Mouse (Mus musculus) 3134 (cell line): ENCODE results near the gene Otol1.

ENCODE experiments used
- DNase-seq: peaks from one replicate; pipeline ENCODE4 v3.0.0-alpha.2; 2011; ENCODE audit warnings: low spot score; ENCODE audit not compliant: insufficient read length; ENCODE audit errors: extremely low read depth

The Otol1 gene

DNA sequence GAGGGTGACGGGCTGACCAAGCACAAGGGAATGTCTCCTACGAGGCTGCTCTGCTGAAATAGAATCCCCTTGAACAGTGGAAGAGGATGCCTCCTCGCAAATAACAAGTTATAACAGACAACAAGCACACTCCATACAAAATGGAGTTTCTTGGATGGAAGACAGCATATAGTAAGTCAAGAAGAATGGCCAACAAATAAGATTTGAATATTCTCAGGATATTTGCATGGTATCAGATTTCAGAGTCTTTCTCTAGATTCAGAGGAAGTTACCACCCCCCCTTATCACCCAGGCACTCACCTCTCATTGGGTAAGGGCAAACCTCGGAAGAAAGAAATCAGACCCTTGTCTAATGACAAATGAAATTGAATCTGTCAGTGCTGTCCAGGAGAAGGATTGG lies at the start of gene Otol1:
Otol1 (plus strand) TSS at position 301 of the 400 bp plus-strand sequence.
- DNase-seq: no peak

- no peak for DNase-seq
These were observed 45.2 kb upstream of the Otol1 start for GRCm38 (mm10) chr3:69962187-69962586.

GRCm38 (mm10) chr3:69971482-69972097 lies 35.8 kb upstream of the Otol1 start:
- DNase-seq: no peak

- no peak for DNase-seq
These were observed 29.3 kb upstream of the Otol1 start for GRCm38 (mm10) chr3:69978092-69978491.

GRCm38 (mm10) chr3:69993806-69994205 lies 13.6 kb upstream of the Otol1 start:
- no peak for DNase-seq

DNA sequence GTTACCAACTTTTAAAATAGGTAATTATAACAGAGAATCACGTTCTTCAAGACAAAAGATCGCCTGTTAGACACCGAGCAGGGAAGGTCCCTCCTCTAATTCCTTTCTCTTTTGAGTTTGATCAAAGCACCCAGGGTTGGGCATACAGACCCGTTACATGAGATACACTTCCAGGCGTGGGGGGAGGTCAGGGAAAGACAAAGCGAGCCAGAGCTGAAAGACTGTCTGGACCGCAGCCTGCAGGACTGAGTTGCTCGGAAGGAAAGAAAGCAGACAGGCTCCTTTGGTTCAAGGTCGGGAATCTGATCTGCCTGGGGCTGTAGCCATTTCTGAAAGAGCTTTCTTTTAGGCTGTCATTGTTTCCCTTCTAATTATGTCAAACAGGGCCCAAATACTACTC lies 5.9 kb upstream of the Otol1 start:
- DNase-seq: no peak

DNA sequence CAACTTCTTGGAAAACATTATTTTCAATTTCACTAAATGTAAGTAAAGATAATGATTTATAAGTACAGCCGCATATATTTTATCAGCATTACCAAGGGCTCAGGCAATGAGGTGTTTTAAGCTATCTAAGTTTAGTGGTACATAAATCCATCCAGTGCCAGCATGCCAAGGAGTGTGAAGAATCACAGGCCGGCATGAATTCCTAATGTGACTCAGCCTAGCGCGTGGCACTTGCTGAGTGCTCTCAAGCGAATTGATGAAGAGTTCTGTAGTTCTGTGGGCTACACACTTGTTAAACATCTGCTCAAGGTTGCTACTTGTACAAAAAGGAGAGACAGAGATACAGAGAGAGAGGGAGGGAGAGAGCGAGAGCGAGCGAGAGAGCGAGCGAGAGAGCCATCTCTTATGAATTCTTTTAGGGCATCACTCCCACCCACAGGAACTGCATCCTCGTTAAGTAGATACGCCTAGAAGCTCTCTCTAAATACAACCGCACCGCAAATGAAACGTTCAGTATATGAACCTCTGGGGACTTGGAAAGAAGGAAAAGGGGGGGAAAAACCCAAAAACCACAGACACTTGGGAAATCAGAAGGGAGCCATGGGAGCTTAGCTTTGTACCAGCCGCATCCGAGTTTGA lies 4.2 kb upstream of the Otol1 start:
- DNase-seq: no peak

GRCm38 (mm10) chr3:70003955-70004354 lies 3.5 kb upstream of the Otol1 start:
- DNase-seq: no peak

- no peak for DNase-seq
These were observed 3.0 kb upstream of the Otol1 start for GRCm38 (mm10) chr3:70004379-70004778.

DNA sequence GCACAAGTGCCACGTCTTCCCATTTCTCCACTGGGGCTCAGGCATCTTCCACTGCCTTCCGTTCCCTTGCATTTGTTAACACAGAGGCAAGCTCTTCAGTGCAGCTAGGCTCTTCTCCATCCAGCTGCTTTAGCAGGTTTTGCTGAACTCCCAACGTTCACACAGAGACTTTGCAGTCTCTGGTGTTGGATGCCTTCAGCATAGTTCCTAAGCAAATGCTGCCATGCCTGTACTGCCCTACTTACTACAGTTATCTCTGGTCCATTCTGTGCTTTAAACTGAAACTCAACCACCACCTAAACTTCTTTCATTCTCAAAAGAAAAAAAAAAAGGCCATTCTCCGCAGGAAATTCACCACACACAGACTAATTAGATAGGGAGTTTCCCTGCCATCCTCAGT lies 5.2 kb downstream of the Otol1 start:
- DNase-seq: no peak

DNA sequence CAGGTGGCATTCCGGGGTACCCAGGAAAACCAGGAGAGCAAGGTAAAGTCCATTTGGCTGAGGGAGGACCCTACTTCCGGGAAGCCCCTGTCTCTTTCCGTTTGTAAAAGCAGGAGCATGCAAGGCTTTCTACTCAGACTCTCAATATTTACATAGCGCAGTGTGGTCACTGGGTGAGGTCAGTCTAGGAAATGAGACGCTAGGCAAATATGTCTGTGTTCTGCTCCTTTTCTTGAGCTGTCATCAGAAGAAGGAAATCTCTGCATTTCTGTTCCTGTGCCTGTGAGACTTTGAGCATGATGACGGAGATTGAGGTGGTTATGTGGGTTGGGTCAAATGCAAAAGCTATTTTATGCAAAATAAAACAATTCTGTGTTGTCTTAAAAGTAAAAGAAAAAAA lies 19.2 kb downstream of the Otol1 start:
- DNase-seq: no peak

GRCm38 (mm10) chr3:70029260-70029659 lies 21.8 kb downstream of the Otol1 start:
- DNase-seq: no peak

GRCm38 (mm10) chr3:70035593-70035992 lies 28.2 kb downstream of the Otol1 start:
- no peak for DNase-seq
